Mouse (Mus musculus): Measurements from ENCODE around the gene Igfbpl1. TPM values are rescaled to one million over a fixed set of nuclear protein-coding genes. Genes with fewer than 3 reads are reported as not detected.

The Igfbpl1 gene
- polyA plus RNA-seq, 1 experiment from 2014 or later = 3.9 TPM

DNA sequence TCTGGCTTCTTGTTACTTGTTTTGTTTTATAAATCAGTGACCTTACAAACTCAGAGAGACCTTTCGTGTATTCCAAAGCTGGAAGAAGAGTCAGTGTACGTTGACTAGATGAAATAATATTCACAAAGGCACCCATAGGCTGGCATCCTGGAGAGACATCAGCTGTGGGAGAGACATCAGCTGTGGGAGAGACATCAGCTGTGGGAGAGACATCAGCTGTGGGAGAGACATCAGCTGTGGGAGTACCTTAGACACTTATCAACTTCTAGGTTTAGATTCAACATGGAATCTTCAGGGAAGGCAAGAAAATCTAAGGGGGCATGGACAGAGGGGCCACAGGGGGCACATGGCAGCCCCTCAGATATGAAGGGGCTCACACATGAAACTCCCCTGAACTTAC is 19.5 kb upstream of the Igfbpl1 start:
- Histone ChIP-seq H3K4me1 (peaks cover 4% of the 10 kb centered on the region; the same call in 1 of the 2 replicates), H3K27me3 (replicated peaks; ENCODE audit: low read depth, poor library complexity, severe bottlenecking) (peaks cover 29% of the 10 kb centered on the region; the same call in 1 of the 2 replicates), H3K4me3 (no peak overlapping the region), H3K27ac (replicated peaks) (no peak overlapping the region), H3K9me3 (no peaks in the 10 kb centered on the region), H3K36me3 (replicated peaks) (no peaks in the 10 kb centered on the region)
- DNase-seq (ENCODE audit: low spot score) = no peak
- WGBS = 90% methylated on average over 2 of the region's 2 CpGs

DNA sequence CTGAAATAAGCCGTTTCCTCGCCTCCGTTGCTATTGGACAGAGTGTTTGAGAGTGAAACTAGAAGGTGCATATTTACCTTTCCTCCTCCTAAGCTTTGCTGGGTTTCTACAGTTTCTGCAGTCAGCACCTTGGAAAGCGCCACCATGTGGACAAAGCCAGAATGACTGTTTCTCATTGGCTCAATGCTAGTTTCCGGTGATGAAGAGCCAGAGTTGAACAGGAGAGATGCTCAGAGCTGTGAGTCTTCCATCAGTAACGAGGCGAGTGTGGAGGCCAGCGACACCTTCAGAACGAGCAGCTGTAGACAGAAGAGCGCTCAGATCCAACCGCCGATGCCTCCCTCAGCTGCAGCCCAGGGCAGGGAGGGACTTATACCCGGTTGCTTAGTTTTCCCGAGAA is 17.6 kb upstream of the Igfbpl1 start:
- peak; percentile 64 for DNase-seq (ENCODE audit: low spot score)
- peaks cover 19% of the 10 kb centered on the region; the same call in 1 of the 2 replicates for H3K27me3 ChIP-seq (replicated peaks; ENCODE audit: low read depth, poor library complexity, severe bottlenecking)
- no peak overlapping the region for H3K27ac ChIP-seq (replicated peaks)
- H3K4me1 ChIP-seq = peaks cover 2% of the 10 kb centered on the region; the same call in 1 of the 2 replicates
- H3K36me3 ChIP-seq (replicated peaks) = no peaks in the 10 kb centered on the region
- H3K4me3 ChIP-seq = no peak overlapping the region
- H3K9me3 ChIP-seq = no peaks in the 10 kb centered on the region
- WGBS = 49% methylated on average over 14 of the region's 14 CpGs

DNA sequence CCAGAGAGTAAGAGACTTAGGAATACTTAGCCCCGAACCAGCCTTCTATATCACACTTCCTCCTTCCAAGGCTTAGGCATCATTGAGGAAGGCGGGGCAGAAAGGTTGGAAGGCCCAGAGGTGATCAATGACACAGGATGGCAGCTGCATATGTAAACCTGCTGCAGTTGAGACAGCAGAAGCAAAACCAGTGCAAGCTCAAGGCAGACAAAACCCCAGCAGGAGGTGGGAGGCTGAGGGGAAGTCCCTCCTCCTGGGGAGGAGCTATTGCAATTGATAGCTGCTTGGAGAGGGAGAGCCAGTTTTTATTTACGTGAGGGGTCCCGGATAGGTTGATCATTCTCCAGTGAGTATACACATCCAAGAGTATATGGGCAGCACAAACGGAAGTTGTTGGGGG is 6.7 kb upstream of the Igfbpl1 start:
- peaks cover 13% of the 10 kb centered on the region for H3K4me1 ChIP-seq
- WGBS = 44% methylated on average over 5 of the region's 5 CpGs
- DNase-seq (ENCODE audit: low spot score) = no peak

DNA sequence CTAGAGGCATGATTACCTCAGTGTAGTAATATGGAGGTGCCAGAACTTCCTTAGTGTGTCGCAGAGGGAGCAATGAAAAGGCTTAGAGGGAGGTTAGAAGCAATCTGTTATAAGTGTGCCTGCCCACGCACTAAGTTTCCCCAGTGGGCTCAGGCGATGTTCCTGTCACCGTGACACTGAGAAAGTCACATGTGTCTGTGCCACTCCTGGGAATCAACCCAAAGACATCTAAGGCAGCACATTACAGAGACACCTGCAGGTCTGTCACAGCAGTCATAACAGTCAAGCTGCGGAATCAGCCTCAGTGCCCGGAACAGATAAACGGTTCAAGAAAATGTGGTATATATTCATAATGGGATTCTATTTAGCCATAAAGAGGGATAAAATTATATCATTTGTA is 5.3 kb upstream of the Igfbpl1 start:
- WGBS = 92% methylated on average over 7 of the region's 7 CpGs

More for the DNA sequence above, 6.7 kb upstream of the Igfbpl1 start:
- Histone ChIP-seq H3K27me3 (replicated peaks; ENCODE audit: low read depth, poor library complexity, severe bottlenecking) (peaks cover 41% of the 10 kb centered on the region), H3K4me3 (no peak overlapping the region), H3K36me3 (replicated peaks) (no peaks in the 10 kb centered on the region), H3K9me3 (no peaks in the 10 kb centered on the region), H3K27ac (replicated peaks) (no peak overlapping the region)

DNA sequence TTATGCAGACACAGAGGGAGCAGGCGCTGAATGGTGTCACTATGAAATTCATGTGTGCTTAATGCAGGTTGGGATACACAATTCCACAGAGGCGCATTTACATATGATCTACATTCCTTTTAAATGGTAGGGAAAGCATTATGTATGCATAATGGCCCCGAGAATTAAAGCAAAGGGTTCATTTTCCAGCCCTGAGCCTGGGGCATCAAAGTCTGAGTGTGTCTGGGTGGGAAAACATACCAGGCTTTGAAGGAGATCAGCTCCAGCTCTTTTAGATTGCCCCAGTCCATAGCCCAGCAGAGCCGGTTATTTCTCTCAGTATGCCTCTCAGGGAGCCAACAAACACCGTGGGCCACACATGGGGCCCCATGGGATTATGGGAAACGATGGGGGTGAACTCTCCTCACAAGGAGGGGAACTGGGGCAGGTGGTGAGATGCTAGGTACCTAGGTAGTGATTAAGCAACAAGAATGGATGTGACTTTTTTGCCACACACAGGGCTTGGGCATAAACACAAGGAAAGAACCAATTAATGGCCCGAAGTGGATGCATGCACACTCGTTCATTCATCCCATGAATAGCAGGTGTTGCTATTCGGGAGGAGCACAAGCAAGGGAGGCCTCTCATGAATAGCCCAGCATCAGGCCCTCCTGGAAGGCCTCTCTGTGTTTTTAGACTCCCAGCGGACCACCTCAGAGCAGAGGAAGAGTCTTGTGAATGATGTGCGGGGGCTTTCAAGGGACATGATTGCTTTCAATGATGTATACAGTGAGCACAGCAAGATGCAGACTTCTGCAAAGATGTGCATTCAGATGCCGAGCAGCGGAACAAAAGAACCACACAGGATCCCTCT is 3.4 kb upstream of the Igfbpl1 start:
- peak; percentile 15 for DNase-seq (ENCODE audit: low spot score)
- no peak overlapping the region for H3K27ac ChIP-seq (replicated peaks)
- 53% methylated on average over 13 of the region's 13 CpGs for WGBS
- H3K9me3 ChIP-seq = no peaks in the 10 kb centered on the region
- peaks cover 28% of the 10 kb centered on the region for H3K4me1 ChIP-seq
- H3K27me3 ChIP-seq (replicated peaks; ENCODE audit: low read depth, poor library complexity, severe bottlenecking) = peaks cover 74% of the 10 kb centered on the region
- H3K36me3 ChIP-seq (replicated peaks) = no peaks in the 10 kb centered on the region
- no peak overlapping the region for H3K4me3 ChIP-seq

More for the DNA sequence above, 5.3 kb upstream of the Igfbpl1 start:
- DNase-seq (ENCODE audit: low spot score) = no peak
- H3K4me1 ChIP-seq = peaks cover 13% of the 10 kb centered on the region
- H3K27me3 ChIP-seq (replicated peaks; ENCODE audit: low read depth, poor library complexity, severe bottlenecking) = peaks cover 55% of the 10 kb centered on the region
- H3K36me3 ChIP-seq (replicated peaks) = no peaks in the 10 kb centered on the region
- H3K27ac ChIP-seq (replicated peaks) = no peak overlapping the region
- H3K9me3 ChIP-seq = no peaks in the 10 kb centered on the region
- H3K4me3 ChIP-seq = no peak overlapping the region

DNA sequence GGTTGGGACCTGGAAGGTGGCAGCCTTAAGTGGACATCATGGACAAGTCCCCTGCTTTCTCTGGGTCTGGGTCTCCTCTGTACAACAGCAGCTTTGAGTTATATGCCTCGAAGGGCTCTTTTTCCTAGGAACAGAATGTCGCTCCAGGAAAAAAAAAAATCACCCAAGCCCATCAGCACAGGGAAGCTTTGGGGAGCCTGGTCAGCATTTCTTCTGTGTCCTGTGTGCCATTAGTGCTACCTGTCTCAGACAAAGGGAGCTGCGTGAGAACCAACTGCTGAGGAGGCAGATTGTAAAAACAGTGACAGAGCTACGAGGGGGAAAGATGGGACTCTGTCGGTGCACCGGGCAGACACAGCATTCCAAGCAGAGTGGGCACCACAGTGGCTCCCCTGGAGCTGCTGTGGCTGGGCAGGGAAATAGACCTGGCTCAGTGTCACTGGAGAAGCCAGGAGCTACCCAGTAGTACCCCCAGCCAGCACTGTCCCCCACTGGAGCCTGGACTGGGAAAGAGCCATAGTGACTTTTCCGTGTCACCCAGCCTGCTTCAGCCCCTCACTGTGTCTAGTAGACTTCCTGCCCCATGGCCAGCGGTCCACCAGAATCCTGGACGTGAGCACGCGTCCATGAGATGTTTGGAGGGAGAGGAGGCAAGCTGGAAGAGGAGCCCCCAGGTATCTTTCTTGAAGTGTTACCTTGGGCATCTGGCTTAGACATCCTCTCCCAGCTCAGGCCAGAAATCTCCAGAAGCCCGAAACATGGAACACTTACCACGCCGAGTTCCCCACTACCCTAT is 1.8 kb downstream of the Igfbpl1 start:
- Histone ChIP-seq H3K27ac (replicated peaks) (peak overlapping the region; percentile 20; the same call in 1 of the 2 replicates), H3K4me3 (peak overlapping the region; percentile 58), H3K4me1 (peaks cover 61% of the 10 kb centered on the region), H3K36me3 (replicated peaks) (no peaks in the 10 kb centered on the region), H3K27me3 (replicated peaks; ENCODE audit: low read depth, poor library complexity, severe bottlenecking) (peaks cover 85% of the 10 kb centered on the region), H3K9me3 (no peaks in the 10 kb centered on the region)
- DNase-seq (ENCODE audit: low spot score) = peak; percentile 23
- 30% methylated on average over 14 of the region's 14 CpGs for WGBS

DNA sequence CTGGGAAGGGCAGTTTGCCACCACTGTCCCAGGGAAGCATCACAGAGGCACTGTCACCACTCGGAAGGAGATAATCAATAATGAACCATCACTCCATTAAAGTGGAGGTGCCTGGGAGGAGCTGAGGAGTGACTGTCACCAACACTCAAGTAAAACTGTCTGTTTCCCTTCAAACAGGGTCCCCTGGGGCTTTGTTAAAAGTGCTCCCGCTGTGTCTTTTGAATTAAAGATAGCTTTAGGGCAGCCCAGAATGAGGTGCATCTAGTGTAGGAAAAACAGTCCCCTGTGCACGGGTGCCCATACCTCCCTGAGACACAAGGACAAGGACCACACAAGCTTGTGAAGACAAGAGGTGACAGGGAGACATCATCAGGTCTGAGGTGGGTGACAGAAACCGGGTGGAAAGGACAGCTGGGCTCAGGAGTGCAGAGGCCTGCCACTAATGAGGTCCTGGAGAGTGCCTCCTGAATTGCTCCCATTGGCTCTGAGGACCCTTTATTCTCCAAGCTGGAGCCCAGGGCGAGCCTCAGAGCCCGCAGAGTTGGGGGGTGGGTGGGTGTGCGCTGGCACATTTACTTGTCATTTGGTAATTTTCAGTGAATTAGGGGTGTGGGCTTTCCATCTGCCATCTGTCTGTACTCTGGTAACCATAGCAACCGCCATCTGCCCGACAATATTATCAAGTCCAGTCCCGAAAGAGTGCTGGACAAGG is 2.5 kb downstream of the Igfbpl1 start:
- Histone ChIP-seq H3K9me3 (no peaks in the 10 kb centered on the region), H3K27me3 (replicated peaks; ENCODE audit: low read depth, poor library complexity, severe bottlenecking) (peaks cover 77% of the 10 kb centered on the region), H3K27ac (replicated peaks) (no peak overlapping the region), H3K4me3 (peak overlapping the region; percentile 58; the same call in 1 of the 2 replicates), H3K36me3 (replicated peaks) (no peaks in the 10 kb centered on the region), H3K4me1 (peaks cover 67% of the 10 kb centered on the region)
- peak; percentile 45 for DNase-seq (ENCODE audit: low spot score)
- 7% methylated on average over 10 of the region's 10 CpGs for WGBS

DNA sequence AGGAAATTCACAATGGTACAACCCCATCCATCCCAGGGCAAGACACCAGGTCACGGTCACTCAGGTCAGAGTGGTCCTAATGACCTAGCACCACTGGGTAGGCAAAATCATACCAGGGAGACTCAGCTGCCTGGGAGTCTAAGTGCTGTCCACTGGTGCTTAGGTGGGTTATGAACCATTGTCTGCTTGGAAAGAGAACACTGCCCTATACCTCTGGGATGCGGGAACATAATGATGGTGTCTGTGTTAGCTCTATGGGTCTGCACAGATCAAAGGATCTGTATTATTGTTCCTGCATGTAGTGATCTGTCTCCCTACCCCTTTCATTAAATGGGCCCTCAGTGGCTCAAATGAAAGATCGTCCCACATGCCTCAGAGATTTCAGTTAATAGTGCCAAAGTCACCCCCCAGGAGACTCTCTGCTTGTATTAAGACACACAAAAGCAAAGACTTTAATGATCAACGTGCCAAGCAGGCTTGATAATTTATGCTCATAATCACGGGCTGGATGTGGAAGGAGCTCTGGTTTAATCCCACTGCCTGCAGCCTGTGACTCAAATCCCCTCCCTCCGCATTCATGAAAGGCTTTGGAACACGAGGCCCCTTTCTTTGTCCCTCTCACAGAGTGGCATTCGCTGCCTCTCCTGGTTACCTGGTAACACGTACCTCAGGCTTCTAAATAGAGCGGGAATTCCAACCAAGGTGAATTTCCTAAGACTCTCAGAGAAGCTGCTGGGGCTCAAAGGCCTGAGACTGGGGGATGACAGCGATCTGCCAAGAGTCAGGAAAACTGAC is 3.7 kb downstream of the Igfbpl1 start:
- no peak overlapping the region for H3K4me3 ChIP-seq
- peaks cover 79% of the 10 kb centered on the region for H3K4me1 ChIP-seq
- H3K36me3 ChIP-seq (replicated peaks) = no peaks in the 10 kb centered on the region
- H3K9me3 ChIP-seq = no peaks in the 10 kb centered on the region
- DNase-seq (ENCODE audit: low spot score) = peak; percentile 38
- 23% methylated on average over 11 of the region's 11 CpGs for WGBS
- H3K27me3 ChIP-seq (replicated peaks; ENCODE audit: low read depth, poor library complexity, severe bottlenecking) = peaks cover 72% of the 10 kb centered on the region
- peak overlapping the region; percentile 32; the same call in 1 of the 2 replicates for H3K27ac ChIP-seq (replicated peaks)

DNA sequence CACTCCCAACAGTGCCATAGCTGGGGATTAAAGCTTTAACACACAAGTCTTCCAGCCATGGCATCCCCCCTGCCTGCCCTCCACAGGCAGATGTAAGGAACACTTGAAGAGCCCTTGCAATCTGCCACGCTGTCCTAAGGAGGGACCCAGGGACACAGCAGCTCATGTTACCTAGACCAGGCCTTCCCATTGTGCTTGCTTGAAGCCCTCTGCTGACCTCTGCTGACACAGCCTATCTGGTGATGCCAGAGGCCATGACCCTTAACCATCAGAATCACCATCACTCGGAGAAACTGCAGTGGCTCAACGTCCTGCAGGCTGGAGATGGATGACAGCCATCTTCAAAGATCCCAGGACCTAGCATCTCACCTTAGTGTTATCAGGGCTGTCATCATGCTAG is 4.7 kb downstream of the Igfbpl1 start:
- no peak for DNase-seq (ENCODE audit: low spot score)
- Histone ChIP-seq H3K27me3 (replicated peaks; ENCODE audit: low read depth, poor library complexity, severe bottlenecking) (peaks cover 68% of the 10 kb centered on the region), H3K36me3 (replicated peaks) (no peaks in the 10 kb centered on the region), H3K4me1 (peaks cover 80% of the 10 kb centered on the region), H3K4me3 (no peak overlapping the region), H3K27ac (replicated peaks) (no peak overlapping the region), H3K9me3 (no peaks in the 10 kb centered on the region)
- 7% methylated on average over 3 of the region's 3 CpGs for WGBS

DNA sequence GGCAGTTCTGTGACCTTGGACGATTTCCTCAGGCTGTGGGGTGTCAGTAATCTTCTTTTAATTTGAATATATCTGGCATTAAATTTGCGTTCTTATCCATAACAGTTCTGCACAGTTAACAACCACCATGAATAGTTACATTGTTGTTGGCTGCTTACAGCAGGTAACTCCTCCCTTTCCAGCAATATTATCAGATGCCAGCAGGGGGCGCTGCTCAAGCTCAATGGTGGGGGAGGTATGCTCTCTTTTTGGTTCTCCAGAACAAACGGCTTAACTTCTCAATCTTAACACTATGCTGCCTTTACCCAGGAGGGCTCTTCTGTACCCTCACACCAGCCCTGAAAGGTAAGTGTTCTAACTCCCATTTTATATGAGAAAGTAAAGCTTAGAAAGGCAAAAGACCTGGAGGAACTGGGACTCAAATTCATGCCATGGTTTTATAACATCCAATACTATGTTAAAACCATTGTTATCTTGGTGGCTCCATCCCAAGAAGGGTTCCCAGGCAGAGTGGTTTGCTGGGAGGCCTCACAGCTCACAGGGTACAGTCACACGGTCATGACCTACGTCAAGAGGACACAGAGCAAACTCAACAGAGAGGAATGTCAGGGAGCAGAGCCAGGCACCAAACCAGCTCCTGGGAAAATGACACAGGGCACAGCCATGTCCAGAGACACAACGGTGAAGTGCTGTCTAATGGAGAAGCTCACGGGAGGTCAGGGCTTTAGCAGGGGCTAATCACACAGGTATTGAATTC is 6.5 kb downstream of the Igfbpl1 start:
- H3K4me3 ChIP-seq = peak overlapping the region; percentile 47
- H3K36me3 ChIP-seq (replicated peaks) = no peaks in the 10 kb centered on the region
- peaks cover 73% of the 10 kb centered on the region for H3K4me1 ChIP-seq
- peaks cover 51% of the 10 kb centered on the region for H3K27me3 ChIP-seq (replicated peaks; ENCODE audit: low read depth, poor library complexity, severe bottlenecking)
- DNase-seq (ENCODE audit: low spot score) = peak; percentile 81
- 44% methylated on average over 8 of the region's 8 CpGs for WGBS
- peak overlapping the region; percentile 81 for H3K27ac ChIP-seq (replicated peaks)
- no peaks in the 10 kb centered on the region for H3K9me3 ChIP-seq

Measured in embryonic facial prominence, embryonic 10.5 days (tissue).